Mouse (Mus musculus) embryonic fibroblast, embryonic 13.5 days (primary cell): ENCODE measurements around the gene Npc1l1.

Experiments
- CTCF ChIP-seq: IDR thresholded peaks from 2 replicates; pipeline ENCODE4 v1.5.1; 2011; ENCODE audit warnings: mild to moderate bottlenecking, control low read depth, low read length, moderate library complexity, borderline replicate concordance; ENCODE audit not compliant: insufficient read depth
- POLR2A ChIP-seq: IDR thresholded peaks from 2 replicates; pipeline ENCODE4 v1.6.1; 2011; ENCODE audit warnings: low read depth, mild to moderate bottlenecking, control low read depth, low read length, moderate library complexity

GRCm38 (mm10) chr11:6183246-6183645 lies 46.7 kb downstream of the Npc1l1 start:
- TF ChIP-seq CTCF (no peak), POLR2A (no peak)
